Mouse (Mus musculus) fat pad, adult 2 months (tissue): ENCODE data around the gene Vmn1r220.
"Not testable (repeated sequence)": the region's sequence is repeated elsewhere in the genome, so short reads cannot be mapped to it uniquely, and the experiment has no call there.

Source experiments
- DNase-seq: peaks from one replicate; pipeline ENCODE4 v3.0.0-alpha.2; 2011; ENCODE audit warnings: low read depth, low spot score; ENCODE audit errors: extremely low read depth

Vmn1r220 gene

DNA sequence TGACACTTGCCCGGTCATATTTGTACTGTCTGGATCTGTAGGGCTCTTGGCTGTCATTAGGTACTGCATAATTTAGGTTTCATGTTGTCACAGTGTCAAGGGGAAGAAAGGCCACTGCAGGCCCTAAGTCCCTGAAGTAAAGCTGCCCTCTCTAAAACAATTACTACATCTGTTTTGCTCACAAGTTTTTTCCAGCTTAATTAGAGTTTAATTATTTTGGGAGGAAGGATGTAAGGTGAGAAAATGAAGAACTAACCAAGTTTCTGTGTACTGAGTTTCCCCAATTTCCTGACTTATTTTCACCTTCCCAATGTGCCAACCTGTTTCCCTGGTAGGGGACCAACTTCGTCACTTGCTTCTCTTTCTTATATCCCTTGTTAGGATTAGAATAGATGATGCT is at the start of gene Vmn1r220:
Vmn1r220 (minus strand) TSS at position 101 of the 400 bp plus-strand sequence.
- DNase-seq, result no peak

DNA sequence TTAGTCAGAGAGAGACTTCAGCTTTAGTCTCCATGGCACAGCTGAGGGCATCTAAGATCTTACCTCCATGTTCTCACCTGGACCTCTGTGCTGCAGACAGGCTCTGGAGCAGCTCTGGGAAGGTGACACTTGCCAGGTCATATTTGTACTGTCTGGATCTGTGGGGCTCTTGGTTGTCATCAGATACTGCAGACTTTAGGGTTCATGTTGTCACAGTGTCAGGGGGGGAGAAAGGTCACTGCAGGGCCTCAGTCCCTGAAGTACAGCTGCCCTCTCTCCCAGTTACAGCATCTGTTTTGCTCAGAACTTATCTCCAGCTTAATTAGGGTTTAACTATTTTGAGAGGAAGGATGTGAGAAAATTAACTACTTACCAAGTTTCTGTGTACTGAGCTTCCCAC is 48.1 kb upstream of the Vmn1r220 start, which contains the start of gene Vmn1r222:
Vmn1r222 (minus strand) TSS at position 101 of the 400 bp plus-strand sequence.
- not testable (repeated sequence) for DNase-seq

DNA sequence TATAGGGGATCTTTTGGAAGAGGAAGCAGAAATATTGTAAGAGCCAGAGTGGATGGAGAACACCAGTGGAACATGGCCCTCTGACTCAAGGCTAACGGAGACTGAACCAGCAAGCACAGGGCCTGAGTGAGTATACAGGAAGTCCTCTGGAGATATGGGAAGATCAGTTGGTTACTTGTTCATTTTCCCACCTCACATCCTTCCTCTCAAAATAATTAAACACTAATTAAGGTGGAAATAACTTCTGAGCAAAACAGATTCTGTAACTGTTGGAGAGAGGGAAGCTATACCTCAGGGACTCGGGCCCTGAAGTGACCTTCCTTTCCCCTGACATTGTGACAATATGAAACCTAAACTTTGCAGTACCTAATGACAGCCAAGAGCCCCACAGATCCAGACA is 26.1 kb upstream of the Vmn1r220 start, which contains the start of gene Vmn1r221:
Vmn1r221 (plus strand) TSS at position 301 of the 400 bp plus-strand sequence.
- DNase-seq, result not testable (repeated sequence)

DNA sequence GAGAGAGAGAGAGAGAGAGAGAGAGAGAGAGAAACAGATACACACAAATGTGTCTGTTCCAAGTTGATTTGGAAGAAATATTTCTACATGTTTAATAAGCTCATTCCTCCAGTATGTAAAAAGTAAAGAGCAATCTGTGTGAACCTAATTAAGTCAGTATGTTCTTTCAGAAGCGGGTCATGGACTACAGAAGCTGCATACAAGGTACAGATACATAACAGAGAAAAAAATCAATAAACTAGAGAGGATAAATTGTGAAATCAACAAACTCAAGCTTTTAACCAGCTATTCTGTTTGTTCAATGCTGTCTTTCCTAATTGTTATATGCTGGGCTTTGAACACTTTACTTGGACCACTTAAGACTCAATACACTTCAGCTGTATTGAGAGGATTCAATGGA is 16.1 kb upstream of the Vmn1r220 start:
- not testable (repeated sequence) for DNase-seq

DNA sequence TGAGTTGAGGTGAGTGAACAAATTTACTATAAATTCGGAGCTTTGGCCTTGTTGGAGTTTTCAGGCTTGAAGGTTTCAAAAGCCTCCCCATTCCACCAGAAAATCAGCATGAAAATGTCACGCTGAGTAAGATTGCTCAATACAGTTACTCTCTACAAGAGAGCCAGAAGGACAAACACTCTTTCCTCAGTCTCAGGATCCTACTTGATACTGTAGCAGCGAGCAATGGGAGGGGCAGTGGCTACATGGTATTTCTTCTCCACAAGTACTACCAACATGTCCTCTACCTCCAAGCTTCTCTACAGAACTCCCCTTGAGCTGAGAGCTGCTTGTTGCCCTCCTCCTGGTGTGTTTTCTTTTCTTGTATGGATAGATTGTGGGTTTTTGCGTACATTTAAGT is 21.3 kb downstream of the Vmn1r220 start:
- DNase-seq, result not testable (repeated sequence)

DNA sequence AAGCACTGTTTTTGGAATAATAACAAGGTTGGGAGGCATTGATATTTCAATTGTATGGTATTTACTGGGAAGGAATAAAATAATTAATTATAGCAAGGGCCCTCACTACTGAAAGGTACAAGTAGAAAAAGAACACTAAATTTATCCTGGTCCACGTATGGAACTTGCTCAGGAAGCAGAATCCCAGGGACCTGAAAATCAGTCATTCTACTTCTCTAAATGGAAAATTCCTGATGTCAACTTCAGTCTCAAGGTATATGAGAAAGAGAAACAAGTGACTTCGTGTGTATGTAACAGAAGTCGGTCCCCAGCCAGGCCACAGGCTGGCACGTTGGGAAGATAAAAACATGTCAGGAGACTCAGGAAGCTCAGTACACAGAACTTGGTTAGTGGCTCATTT is 28.8 kb downstream of the Vmn1r220 start, which contains the start of gene Vmn1r219:
Vmn1r219 (plus strand) TSS at position 301 of the 400 bp plus-strand sequence.
- no peak for DNase-seq

DNA sequence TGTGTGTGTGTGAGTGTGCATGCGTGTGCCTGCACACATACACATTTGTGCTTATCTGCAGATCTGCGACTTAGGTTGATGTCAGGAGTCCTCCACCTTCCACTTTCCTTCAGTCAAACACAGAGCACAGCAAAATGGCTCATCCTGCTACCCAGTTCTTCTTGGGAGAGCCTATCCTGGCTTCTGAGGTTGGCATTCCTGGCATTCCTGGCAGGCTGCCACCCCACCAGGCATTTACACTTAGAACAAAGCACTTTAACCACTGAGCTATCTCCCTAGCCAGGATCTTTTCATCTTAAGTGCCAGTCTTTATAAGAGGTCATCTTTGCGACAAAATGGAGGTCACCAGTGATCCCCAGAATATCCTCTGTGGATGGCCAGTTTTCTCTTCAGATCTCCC is 29.9 kb downstream of the Vmn1r220 start:
- no peak for DNase-seq

DNA sequence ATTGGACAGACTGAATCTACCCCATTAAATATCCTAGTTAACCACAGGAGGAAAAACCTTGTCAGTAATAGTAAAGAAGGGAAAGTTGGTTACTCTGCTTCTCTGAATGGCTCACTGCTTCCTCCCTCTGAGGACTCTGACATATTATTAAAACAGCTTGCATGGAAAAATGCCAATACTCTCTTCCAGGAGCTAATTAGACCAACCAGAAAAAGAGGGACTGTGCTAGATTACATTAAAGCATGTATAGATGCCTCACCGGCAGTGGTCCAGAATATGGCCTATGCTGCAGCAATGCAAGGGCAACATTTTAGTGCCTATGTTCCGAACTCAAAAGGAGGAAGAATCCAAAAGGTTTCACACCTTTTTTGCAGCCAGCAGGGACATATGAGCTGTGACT is 48.9 kb downstream of the Vmn1r220 start:
- no peak for DNase-seq

DNA sequence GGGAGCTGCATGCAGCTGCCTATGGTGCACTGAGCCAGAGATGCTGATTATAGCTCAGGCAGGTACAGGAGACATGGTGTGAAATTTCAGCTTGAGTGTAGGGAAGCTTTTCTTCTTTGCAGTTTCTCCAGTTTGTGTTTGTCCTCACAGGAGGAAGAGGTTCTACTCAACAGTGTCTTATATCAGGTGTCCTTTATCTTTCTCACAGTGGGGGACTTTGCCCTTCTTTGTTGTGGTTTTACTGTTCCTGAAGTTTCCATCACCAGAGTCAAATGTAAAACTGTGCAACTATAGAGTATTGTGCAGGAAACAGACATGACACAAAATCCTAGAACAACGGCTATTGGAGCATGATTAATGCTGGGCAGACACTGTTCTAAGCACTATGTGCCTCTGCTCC is 54.3 kb downstream of the Vmn1r220 start:
- DNase-seq, result no peak

DNA sequence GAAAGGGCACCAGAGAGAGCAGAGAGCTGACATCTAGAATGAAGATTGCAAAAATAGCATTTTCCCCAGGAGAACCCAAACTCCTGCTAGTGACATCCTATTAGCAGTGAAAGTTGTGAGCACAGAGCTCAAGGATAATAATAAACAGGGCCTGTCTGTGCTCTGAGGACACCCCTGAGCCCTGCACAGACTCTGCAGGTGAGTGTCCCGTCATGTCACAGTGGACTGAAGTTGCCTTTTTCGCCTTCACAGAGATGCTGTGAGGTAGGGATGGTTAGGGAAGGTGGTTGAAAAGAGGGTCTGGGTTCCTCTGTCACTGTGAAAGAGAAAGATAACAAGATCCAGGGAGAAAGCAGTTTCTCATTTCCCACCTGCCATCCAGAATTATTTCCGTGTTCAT is 54.7 kb downstream of the Vmn1r220 start, which contains the start of gene Vmn1r218:
Vmn1r218 (plus strand) TSS at position 57 of the 400 bp plus-strand sequence.
- no peak for DNase-seq
